Mouse (Mus musculus) heart, postnatal 36 days (tissue): Measurements from ENCODE around the gene Cdc20b. TPM values are rescaled to one million over a fixed set of nuclear protein-coding genes. Genes with fewer than 3 reads are reported as not detected.

Source experiments
- DNase-seq, 2 experiments: peaks; one replicate each; pipeline ENCODE4 v3.0.0; 2021 to 2022
- intact Hi-C: fragments of 180-260 bp; cut with DNase I; formaldehyde crosslinking; loops from one replicate; pipeline ENCODE4 v1.15.1; 2025
- microRNA-seq, 2 experiments: library from miRNA; unstranded; fragments of <30 nt; microRNA quantifications; one replicate each; pipeline ENCODE4 v1.2.0; 2021; ENCODE audit warnings: borderline number of aligned reads in 2 of 2
- total RNA-seq, 2 experiments: library from RNA; stranded (reverse); gene quantifications; 2 replicates each; pipeline ENCODE4 v1.2.3; 2021

The Cdc20b gene
- total RNA-seq, 2 experiments from 2014 or later, result not detected

- no peak for DNase-seq
- intact Hi-C loops, result no loop called here
Measured at GRCm38 (mm10) chr13:113087226-113088017, 52.5 kb downstream of the Cdc20b start.

DNA sequence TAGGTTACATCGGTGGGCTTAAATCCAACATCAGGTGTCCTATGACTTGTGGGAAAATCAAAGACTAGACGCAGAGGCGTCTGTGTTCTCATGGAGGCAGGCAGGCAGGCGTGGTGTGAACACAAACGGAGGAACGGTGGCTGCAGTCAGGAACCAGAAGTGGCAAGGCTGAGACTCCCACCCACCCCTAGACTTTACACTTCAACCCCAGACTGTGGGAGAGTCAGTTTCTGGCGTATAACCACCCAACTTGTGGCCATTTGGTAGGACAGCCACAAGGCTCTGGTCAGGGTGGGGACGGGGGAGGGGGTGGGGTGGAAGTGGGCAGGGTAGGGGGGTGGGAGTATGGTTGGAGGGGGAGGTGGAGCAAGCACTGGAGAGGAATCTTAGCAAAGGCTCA, 55.6 kb downstream of the Cdc20b start:
- intact Hi-C loops, result no loop called here
- DNase-seq, result no peak

DNA sequence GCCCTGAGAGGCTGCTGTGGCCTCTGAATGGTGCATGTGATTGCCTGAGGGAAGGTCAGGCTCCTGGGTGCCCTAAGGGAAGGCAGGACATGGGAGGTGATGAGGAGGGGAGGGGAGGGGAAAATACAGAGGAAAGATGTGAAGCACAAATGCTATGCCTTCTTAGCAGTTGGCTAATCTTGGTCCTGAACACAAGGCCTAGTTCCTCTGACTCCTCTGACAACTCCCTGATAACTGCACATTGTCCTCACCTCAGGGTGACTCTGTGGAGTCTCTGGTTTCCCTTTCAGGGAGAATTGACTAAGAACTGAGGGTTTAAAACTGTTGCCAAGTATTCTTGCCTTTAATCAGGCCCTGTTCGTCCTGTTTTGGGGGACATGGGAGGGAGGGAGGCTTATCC, 59.7 kb downstream of the Cdc20b start:
- DNase-seq, result no peak
- intact Hi-C loops, result no loop called here

GRCm38 (mm10) chr13:113097011-113097410, 62.1 kb downstream of the Cdc20b start:
- no peak for DNase-seq
- intact Hi-C loops, result no loop called here

GRCm38 (mm10) chr13:113098406-113098805, 63.5 kb downstream of the Cdc20b start:
- DNase-seq, result no peak
- intact Hi-C loops, result no loop called here

DNA sequence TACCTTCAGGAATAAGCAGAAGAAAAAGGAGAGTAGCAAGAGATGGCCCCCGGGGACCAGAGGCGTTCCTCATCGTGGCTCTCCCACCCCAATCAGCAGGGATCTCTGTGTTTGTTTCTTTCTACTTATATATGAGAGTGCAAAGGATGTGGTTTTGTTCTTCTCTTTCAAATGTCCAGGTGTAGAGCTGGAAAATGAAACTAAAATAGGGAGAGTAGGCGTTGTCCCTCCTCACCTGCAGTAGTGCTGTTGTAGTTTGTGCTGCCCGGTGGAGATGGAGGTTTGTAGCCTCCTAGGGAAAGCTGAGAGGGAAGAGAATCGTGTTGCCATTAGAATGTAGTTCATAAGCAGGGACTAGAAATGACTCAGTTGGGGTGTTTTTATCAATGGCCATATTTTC, 66.0 kb downstream of the Cdc20b start, which contains the start of gene Gzma:
Gene Gzma, minus strand, starts transcription at position 103 of the 400 bp plus-strand sequence.
- no peak for DNase-seq
- intact Hi-C loops, result loop anchor here (1.0 kb wide), 1 partner anchor 9 kb away; no protein-coding TSS in a partner anchor

DNA sequence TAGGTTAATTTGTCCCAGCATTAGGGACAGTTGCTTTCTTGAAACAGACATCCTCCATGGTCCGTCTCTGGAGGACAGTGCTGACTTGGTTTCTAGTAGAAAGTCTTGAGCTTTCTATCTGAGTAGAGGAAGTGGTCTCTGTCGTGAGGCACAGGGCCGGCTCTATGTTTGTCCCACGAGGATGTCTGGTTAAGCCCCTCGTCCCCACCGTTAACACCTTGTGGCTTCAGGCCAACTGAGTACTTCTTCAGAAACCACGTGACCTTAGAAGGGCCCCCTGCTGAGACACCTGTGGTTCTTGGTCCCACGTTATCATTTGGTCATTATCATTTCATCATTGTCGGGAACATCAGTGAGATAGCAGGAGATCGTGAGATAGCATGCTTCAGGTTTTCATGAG, 66.9 kb downstream of the Cdc20b start:
- no peak for DNase-seq
- intact Hi-C loops, result no loop called here

DNA sequence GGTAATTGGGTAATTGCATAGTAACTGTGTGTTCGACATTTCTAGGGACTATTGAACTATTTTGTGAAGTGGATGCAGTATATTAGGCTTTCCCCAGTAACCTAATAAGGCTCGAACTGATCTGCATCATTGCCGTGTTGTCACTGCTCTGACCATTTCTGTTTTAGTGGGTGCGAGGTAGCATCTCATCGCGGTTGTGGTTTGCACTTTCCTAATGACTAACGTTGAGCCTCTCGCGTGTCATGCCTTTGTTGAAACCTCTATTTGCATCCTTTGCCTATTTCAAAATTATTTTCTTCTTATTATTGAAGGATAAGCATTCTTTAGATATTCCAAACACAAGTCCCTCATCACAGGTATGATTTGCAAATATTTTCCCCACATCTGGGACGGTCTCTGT, 69.8 kb downstream of the Cdc20b start:
- DNase-seq, result no peak
- intact Hi-C loops, result no loop called here

- no peak for DNase-seq
- intact Hi-C loops, result no loop called here
Measured at GRCm38 (mm10) chr13:113118977-113119376, 84.1 kb downstream of the Cdc20b start.

- DNase-seq, result no peak
- intact Hi-C loops, result no loop called here
Measured at GRCm38 (mm10) chr13:113120324-113121237, 85.7 kb downstream of the Cdc20b start.

- DNase-seq, result no peak
- intact Hi-C loops, result no loop called here
Measured at GRCm38 (mm10) chr13:113121326-113121725, 86.4 kb downstream of the Cdc20b start.

DNA sequence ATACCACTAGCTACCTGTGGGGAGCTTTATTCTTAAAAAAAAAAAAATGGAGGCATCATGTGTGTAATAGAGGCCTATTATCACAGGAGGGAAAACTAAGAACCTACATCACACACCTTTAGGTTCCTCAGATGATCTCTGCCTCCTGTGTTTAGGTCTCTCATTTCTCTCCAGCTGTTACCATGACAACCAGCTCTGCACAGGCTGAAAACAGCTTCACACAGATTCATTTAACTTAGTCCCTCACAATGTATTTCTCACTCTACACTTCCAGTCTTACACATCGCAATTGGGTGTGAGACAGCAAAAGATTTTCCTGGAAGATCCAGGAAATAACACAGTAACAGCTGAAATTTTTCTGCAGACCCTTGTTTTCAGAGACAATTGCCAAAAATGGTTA, 95.1 kb downstream of the Cdc20b start:
- intact Hi-C loops, result no loop called here
- no peak for DNase-seq

DNA sequence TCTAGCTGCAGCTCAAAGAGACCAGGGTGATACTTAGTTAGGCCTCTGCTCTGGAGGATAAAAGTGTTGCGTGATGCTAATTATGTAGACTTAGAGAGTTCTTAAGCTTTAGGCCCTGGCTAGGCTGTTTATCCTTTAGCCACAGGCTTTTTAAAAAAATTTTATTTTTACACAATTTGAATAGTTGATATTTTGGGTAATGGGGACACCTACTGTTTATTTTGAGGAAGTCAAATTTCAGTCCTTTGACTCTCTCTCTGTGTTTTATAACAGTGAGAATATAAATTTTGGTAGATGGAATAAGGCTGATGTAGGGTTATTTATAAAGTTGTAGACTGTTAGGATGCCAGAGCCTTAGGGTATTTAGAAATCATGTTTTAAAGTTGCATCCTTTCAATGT, 104.7 kb downstream of the Cdc20b start:
- no peak for DNase-seq
- intact Hi-C loops, result loop anchor here (5.0 kb wide), 1 partner anchor 92 kb away; the partner anchor contains the start of gene Gpx8

Small RNA genes within 50 kb of the gene (microRNA-seq; reads per million reads assigned to microRNA genes)
- 64.6 to 74.4 reads per million in 2 experiments for gene Mir449a
- gene Mir449b, result 0 reads per million in 2 experiments
- gene Mir449c, result 0 reads per million in 2 experiments

Other genes with a start within 250 kb of the Cdc20b start
- gene Plpp1, start 234.3 kb upstream of the Cdc20b start, total RNA-seq, result 10 to 100 TPM; 54.6 to 63.8 TPM
- gene Mtrex, start 107.7 kb upstream of the Cdc20b start, total RNA-seq, result 10 to 100 TPM; 26.2 to 27.9 TPM
- gene Dhx29, start 107.7 kb upstream of the Cdc20b start, total RNA-seq, result 10 to 100 TPM; 13.1 to 13.2 TPM
- gene Ccno, start 47.3 kb upstream of the Cdc20b start, total RNA-seq, result under 1 TPM; 0.19 to 0.67 TPM
- gene Mcidas, start 41.3 kb upstream of the Cdc20b start, total RNA-seq, result not detected
- gene Gpx8, start 11.3 kb downstream of the Cdc20b start, total RNA-seq, result 10 to 100 TPM; 34.5 to 37.7 TPM
- gene Gzma, start 65.9 kb downstream of the Cdc20b start, total RNA-seq, result under 1 TPM in 1 of 2 experiments, not detected in 1; 0.51 TPM
- gene Esm1, start 174.5 kb downstream of the Cdc20b start, total RNA-seq, result under 1 TPM; 0.28 to 0.51 TPM
- not detected for gene Gzmk, start 190.8 kb downstream of the Cdc20b start, total RNA-seq